Mouse (Mus musculus) lung, adult 2 months (tissue): ENCODE measurements around the gene Desi1.

Experiments
- CTCF ChIP-seq: fragments of 200-500 bp; IDR thresholded peaks from 2 replicates; pipeline ENCODE4 v1.5.1; 2011; ENCODE audit warnings: mild to moderate bottlenecking, low read length, control low read depth; ENCODE audit not compliant: insufficient read depth
- POLR2A ChIP-seq: fragments of 200-500 bp; IDR thresholded peaks from 2 replicates; pipeline ENCODE4 v1.6.1; 2011; ENCODE audit warnings: low read depth, mild to moderate bottlenecking, control low read depth, low read length, borderline replicate concordance; ENCODE audit errors: extremely low read depth

GRCm38 (mm10) chr15:82022535-82023088 lies 11.1 kb downstream of the Desi1 start:
- no peak for TF ChIP-seq POLR2A
- no peak for TF ChIP-seq CTCF
